9 mouse cellular contexts compared by ENCODE assay signal in the genomic region with DNA sequence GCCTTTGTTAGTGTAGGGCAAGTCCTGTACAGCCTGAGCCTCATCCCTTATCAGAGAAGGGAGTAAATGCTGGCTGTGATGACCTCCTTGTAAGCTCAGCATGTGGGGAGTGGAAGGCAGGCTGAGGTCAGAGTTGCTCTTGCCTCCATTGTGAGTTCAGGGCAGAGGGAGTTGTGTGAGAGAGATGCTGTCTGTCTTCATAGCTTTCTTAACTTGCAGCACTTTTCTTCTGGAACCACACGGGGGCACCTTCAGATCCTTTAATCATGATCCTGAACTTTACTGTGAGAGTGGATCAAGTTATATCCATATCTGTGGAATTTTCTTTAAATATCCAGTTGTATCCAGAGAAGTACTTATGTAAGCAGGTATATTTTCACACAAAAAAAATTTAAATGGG. TPM values are rescaled to one million over a fixed set of nuclear protein-coding genes. Genes with fewer than 3 reads are reported as not detected.
DNase-seq lines count a peak whose midpoint lies in the region; ATAC-seq and TF ChIP-seq lines count a peak whose summit lies in the region.
"Had no signal": no experiment of that assay in that cellular context is flagged by ENCODE, and none has a peak within 500 bp of the region (broad histone marks: within the 10 kb centered on the region; RNA-seq: fewer than 3 reads in every experiment).

No protein-coding gene starts in this region.

- no peaks in the 10 kb centered on the region; the same call in 1 of the 2 replicates for H3K79me2 ChIP-seq in heart, adult 2 months (replicated peaks; ENCODE audit: control insufficient read depth, insufficient read depth, low read length)

- peaks cover 3% of the 10 kb centered on the region for H3K4me1 ChIP-seq in heart, adult 2 months (ENCODE audit: control insufficient read depth, insufficient read depth, low read length)
- H3K4me1 ChIP-seq in midbrain, postnatal 0 days (ENCODE audit: insufficient read depth, low read length), result no peaks in the 10 kb centered on the region
- H3K4me1 ChIP-seq in midbrain, embryonic 13.5 days (replicated peaks), result no peaks in the 10 kb centered on the region
- no peaks in the 10 kb centered on the region for H3K4me1 ChIP-seq in cortical plate, adult 2 months (ENCODE audit: control insufficient read depth, insufficient read depth, low read length)

- no peak for TF ChIP-seq POLR2A in heart, adult 2 months (IDR thresholded peaks at IDR 0.05; ENCODE audit: insufficient read depth, low read depth, low read length)
- TF ChIP-seq POLR2A in cortical plate, adult 2 months (IDR thresholded peaks at IDR 0.05; ENCODE audit: extremely low read depth, insufficient read depth, low read length), result no peak

- DNase-seq in heart, adult 2 months, result peak in 1 of 2 experiments; percentile 33
- DNase-seq in heart, adult 9 months (ENCODE audit: low spot score in 2 of 2), result no peak
- DNase-seq in midbrain, postnatal 0 days (ENCODE audit: low spot score), result peak; percentile 53
- DNase-seq in splenic B cell, adult 2 months (ENCODE audit: low read depth, low spot score), result peak; percentile 59
- DNase-seq in right cerebral cortex, postnatal 4 days, result no peak

- no peak overlapping the region for H3K4me2 ChIP-seq in midbrain, postnatal 0 days (ENCODE audit: low read depth, low read length, poor library complexity, severe bottlenecking)
- H3K4me2 ChIP-seq in midbrain, embryonic 13.5 days (replicated peaks), result no peak overlapping the region
- H3K4me2 ChIP-seq: liver, embryonic 15.5 days had no signal

- H3K27ac ChIP-seq in heart, adult 2 months, result no peak overlapping the region
- no peak overlapping the region for H3K27ac ChIP-seq in midbrain, postnatal 0 days (ENCODE audit: low read depth, low read length)
- no peak overlapping the region for H3K27ac ChIP-seq in midbrain, embryonic 13.5 days
- H3K27ac ChIP-seq in cortical plate, adult 2 months (ENCODE audit: insufficient read depth, low read length), result no peak overlapping the region
- H3K27ac ChIP-seq: liver, embryonic 15.5 days had no signal

- no peak for TF ChIP-seq EP300 in heart, adult 2 months (IDR thresholded peaks at IDR 0.05; ENCODE audit: insufficient read depth, low read depth, low read length)

- peak; percentile 76 for TF ChIP-seq CTCF in heart, adult 2 months (IDR thresholded peaks at IDR 0.05)
- TF ChIP-seq CTCF in midbrain, postnatal 0 days (IDR thresholded peaks at IDR 0.05), result peak; percentile 66
- peak; percentile 33; the same call in 1 of the 2 replicates for TF ChIP-seq CTCF in cortical plate, adult 2 months (IDR thresholded peaks at IDR 0.05; ENCODE audit: extremely low read depth, insufficient read depth, low read length)

- ATAC-seq in midbrain, postnatal 0 days (ENCODE audit: low FRiP score), result no peak
- no peak for ATAC-seq in midbrain, embryonic 13.5 days
- ATAC-seq: inflammation-experienced regulatory T-cells, adult 6 months had no signal

- H3K9me3 ChIP-seq in midbrain, postnatal 0 days (ENCODE audit: low read length), result no peaks in the 10 kb centered on the region
- no peaks in the 10 kb centered on the region for H3K9me3 ChIP-seq in midbrain, embryonic 13.5 days
- H3K9me3 ChIP-seq: liver, embryonic 15.5 days had no signal

- intact Hi-C loops in heart, adult 2 months (cut with DNase I), result loop anchor here (1.0 kb wide), 1 partner anchor 27 kb away; no protein-coding TSS in a partner anchor

- H3K4me3 ChIP-seq in heart, adult 2 months, result no peak overlapping the region
- no peak overlapping the region for H3K4me3 ChIP-seq in midbrain, postnatal 0 days (ENCODE audit: low read depth, low read length)
- no peak overlapping the region for H3K4me3 ChIP-seq in midbrain, embryonic 13.5 days (replicated peaks)
- H3K4me3 ChIP-seq in cortical plate, adult 2 months (ENCODE audit: insufficient read depth, low read length), result no peak overlapping the region
- H3K4me3 ChIP-seq: liver, embryonic 15.5 days had no signal

- H3K36me3 ChIP-seq in heart, adult 2 months (ENCODE audit: control insufficient read depth, insufficient read depth, low read length), result no peaks in the 10 kb centered on the region
- peaks cover 20% of the 10 kb centered on the region for H3K36me3 ChIP-seq in midbrain, postnatal 0 days (ENCODE audit: insufficient read depth, low read length)
- H3K36me3 ChIP-seq in midbrain, embryonic 13.5 days, result peaks cover 31% of the 10 kb centered on the region
- H3K36me3 ChIP-seq in splenic B cell, adult 2 months (ENCODE audit: control insufficient read depth, insufficient read depth, low read length, poor library complexity, severe bottlenecking), result peaks cover 10% of the 10 kb centered on the region

- H3K27me3 ChIP-seq in heart, adult 2 months (ENCODE audit: control insufficient read depth, insufficient read depth, low read length), result no peaks in the 10 kb centered on the region
- no peaks in the 10 kb centered on the region for H3K27me3 ChIP-seq in midbrain, postnatal 0 days (ENCODE audit: insufficient read depth, low read length)
- H3K27me3 ChIP-seq in midbrain, embryonic 13.5 days, result no peaks in the 10 kb centered on the region
- H3K27me3 ChIP-seq in splenic B cell, adult 2 months (ENCODE audit: control insufficient read depth, insufficient read depth, low read length, poor library complexity, severe bottlenecking), result no peaks in the 10 kb centered on the region
- H3K27me3 ChIP-seq: liver, embryonic 15.5 days had no signal

- WGBS in heart, adult 2 months, result 6% methylated on average over 1 of the region's 1 CpGs
- WGBS in midbrain, postnatal 0 days, result 20% methylated on average over 1 of the region's 1 CpGs
- WGBS in midbrain, embryonic 13.5 days, result 40% methylated on average over 1 of the region's 1 CpGs

- H3K9ac ChIP-seq in heart, adult 2 months (ENCODE audit: low read depth, low read length), result no peak overlapping the region
- H3K9ac ChIP-seq in midbrain, postnatal 0 days (replicated peaks; ENCODE audit: low read length, poor library complexity, severe bottlenecking), result no peak overlapping the region
- no peak overlapping the region for H3K9ac ChIP-seq in midbrain, embryonic 13.5 days (replicated peaks)
- H3K9ac ChIP-seq: liver, embryonic 15.5 days had no signal

RNA-seq across cellular contexts. Expression of gene Mnt, which starts 9.3 kb away (rescaled TPM):
- 10 to 100 TPM in 1 of 2 experiments, 1 to 10 TPM in 1; 6.7 to 10.7 TPM for total RNA-seq in heart, adult 2 months (2021)
- polyA plus RNA-seq in heart, adult 2 months (2012; rRNA removed), result 5.4 and 6.9 TPM in 2 replicates
- total RNA-seq in midbrain, postnatal 0 days (2014; rRNA removed), result 17.6 and 18.6 TPM in 2 replicates
- 7.4 and 8.4 TPM in 2 replicates for polyA plus RNA-seq in midbrain, postnatal 0 days (2015; fragmentation: Nextera tagmentation; extraction: Ambion mirVana)
- 8.4 and 9.1 TPM in 2 replicates for polyA plus RNA-seq in midbrain, embryonic 13.5 days (2015; fragmentation: Nextera tagmentation; extraction: Ambion mirVana)
- 19.9 and 22.1 TPM in 2 replicates for polyA plus RNA-seq in cortical plate, adult 2 months (2012; rRNA removed)

RNA-seq across cellular contexts. Expression of gene Mettl16, which starts 50.8 kb away (rescaled TPM):
- 10 to 100 TPM; 16.3 to 17.8 TPM for total RNA-seq in heart, adult 2 months (2021)
- 2.8 and 4.6 TPM in 2 replicates for polyA plus RNA-seq in heart, adult 2 months (2012; rRNA removed)
- total RNA-seq in midbrain, postnatal 0 days (2014; rRNA removed), result 13.1 and 16.6 TPM in 2 replicates
- 23.3 and 28.7 TPM in 2 replicates for polyA plus RNA-seq in midbrain, postnatal 0 days (2015; fragmentation: Nextera tagmentation; extraction: Ambion mirVana)
- 55.2 and 56.4 TPM in 2 replicates for polyA plus RNA-seq in midbrain, embryonic 13.5 days (2015; fragmentation: Nextera tagmentation; extraction: Ambion mirVana)
- 14.4 and 15.1 TPM in 2 replicates for polyA plus RNA-seq in cortical plate, adult 2 months (2012; rRNA removed)

Comparison
In these comparisons a context has a peak if more than half of its experiments do, and no peak if none do; other contexts are left out.
1. DNase-seq: peak in midbrain, postnatal 0 days (single experiment) and splenic B cell, adult 2 months (single experiment); none in heart, adult 9 months (0 of 2) and right cerebral cortex, postnatal 4 days (single experiment).
2. Peak in every context shown above with its lines, with median percentiles within 50 percentile points of each other: CTCF ChIP-seq.